Mouse (Mus musculus) frontal cortex, adult (tissue): Measurements from ENCODE around the gene Pnma1.

Experiments used
- ATAC-seq: cut with Nextera tagmentation; 2 replicates; pipeline ENCODE4 v1.9.2; 2017; ENCODE audit warnings: mild to moderate bottlenecking, moderate library complexity, mixed read lengths; ENCODE audit not compliant: low TSS enrichment

Gene Pnma1

GRCm38 (mm10) chr12:84107692-84108091 is 40.6 kb downstream of the Pnma1 start:
- ATAC-seq, result no peak

- no peak for ATAC-seq
These were observed 41.3 kb downstream of the Pnma1 start for GRCm38 (mm10) chr12:84107012-84107411.

DNA sequence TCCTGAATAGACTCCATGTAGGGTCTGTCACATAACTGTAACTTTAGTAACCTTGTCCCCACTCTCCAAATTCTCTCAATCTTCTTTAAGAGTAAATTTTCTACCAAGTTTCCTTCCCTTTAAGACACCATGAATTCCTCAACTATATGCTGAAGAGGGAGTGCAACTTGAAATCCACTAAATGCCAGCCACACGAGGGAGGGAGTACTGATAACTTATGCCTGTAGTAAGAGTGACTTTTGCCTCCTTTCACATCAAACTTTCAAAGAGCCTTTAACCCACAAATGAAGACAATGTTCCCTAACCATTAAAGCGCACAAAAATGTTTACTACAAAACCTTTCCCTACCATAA is 46.8 kb downstream of the Pnma1 start:
- peak; percentile 53; the same call in 1 of the 2 replicates for ATAC-seq

DNA sequence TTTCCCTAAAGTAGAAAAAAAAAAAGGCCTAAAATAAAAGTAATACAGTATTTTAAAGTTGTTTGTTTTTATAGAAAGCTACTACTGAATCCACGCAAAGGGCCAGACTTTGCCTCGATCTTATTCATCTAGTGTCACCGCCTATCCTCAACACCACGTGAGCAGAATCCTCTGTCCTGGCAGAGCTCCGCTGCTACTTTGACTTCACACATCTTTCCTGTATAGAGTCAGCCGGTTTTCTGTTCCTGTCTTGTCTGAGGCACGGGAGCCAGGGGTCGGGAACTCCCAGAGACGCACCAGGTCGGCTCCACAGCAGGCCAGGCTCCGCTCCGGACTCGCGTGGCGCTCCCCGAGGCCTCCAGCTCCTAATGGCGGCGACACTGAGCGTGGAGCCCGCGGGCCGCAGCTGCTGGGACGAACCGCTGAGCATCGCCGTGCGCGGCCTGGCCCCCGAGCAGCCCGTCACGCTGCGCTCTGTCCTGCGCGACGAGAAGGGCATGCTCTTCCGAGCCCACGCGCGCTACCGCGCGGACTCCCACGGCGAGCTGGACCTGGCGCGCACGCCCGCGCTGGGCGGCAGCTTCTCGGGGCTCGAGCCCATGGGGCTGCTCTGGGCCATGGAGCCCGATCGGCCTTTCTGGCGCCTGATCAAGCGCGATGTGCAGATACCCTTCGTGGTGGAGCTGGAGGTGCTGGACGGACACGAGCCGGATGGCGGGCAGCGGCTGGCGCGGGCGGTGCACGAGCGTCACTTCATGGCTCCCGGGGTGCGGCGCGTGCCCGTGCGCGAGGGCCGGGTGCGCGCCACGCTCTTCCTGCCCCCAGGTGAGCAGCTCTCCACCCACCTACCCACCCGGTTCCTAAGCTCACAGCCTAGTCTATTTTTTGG is 47.4 kb downstream of the Pnma1 start, which contains the start of gene Acot6:
Gene Acot6 (plus strand): TSS at position 51 of the 889 bp plus-strand sequence.
- peak; percentile 83 for ATAC-seq

GRCm38 (mm10) chr12:84100071-84100470 is 48.2 kb downstream of the Pnma1 start:
- ATAC-seq, result no peak

DNA sequence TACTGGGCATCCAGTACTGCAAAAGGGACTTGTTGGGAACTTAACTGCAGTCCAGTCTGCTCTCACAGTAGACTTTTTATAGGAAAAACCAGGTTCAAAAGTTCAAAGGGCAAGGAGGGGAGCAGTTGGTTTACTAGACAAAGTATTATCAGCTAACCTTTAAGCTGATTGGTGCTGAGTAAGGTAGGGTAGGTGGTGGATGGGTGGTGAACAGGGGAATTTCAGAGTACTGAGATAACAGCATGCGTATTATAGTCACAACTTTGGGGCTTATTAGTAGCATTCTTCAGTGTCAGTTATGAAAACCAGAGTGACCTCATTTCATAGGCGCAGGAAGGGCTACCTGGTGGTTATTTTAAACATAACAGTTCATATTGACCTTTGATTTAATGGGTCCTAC is 48.7 kb downstream of the Pnma1 start:
- no peak for ATAC-seq
